Mouse (Mus musculus) lung, postnatal 4 days (tissue): ENCODE results near the gene Mafk.
A peak's percentile ranks its signal among the peaks of the same experiment; 100 is the strongest.
"Not testable (repeated sequence)": the region's sequence is repeated elsewhere in the genome, so short reads cannot be mapped to it uniquely, and the experiment has no call there.

ENCODE experiments used
- DNase-seq, 2 experiments: peaks; one replicate each; pipeline ENCODE4 v3.0.0; 2021

The Mafk gene

DNA sequence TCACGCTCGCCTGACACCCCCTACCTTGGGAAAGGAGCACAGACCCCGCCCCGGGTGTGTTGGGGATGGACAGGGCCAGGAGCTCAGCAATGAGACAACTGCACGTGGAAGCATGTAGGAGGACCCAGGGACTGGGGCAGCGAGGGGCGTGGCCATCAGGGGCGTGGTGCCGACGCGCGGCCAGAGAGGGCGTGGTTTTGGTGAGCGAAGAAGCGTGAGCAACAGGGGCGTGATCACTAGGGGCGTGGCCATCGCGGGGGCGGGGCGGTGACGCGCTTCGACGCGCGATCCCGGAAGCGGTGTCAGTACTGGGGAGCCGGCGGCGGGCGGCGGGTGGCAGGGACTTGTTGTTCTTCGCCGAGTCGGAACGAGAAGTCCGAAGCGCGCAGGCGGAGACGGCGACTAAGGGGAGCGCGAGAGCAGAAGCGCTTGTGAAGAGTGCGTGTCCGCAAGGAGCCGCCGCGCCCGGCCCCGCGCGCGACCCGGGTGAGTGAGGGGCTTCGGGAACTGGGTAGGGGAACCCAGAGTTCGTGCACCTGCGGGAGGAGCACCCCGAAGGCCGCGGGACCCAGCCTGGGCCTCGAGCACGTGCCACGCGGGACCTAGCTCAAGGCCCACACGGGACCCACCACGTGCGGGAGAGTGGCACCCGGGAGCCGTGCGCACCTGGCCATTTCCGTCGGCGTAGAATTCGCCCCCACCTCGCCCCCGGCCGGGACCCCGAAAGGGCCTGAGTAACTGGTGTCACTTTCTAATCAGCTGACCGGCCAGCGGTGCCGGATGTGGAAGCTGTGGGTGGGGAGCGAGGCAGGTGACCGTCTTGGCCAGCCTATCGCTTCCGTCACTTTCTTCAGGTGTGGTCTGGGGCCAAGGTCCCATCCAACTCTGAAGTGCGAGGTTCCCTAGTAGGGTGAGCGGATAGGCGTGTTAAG lies at the start of gene Mafk:
TSS of gene Mafk (plus strand) at position 287 of the 932 bp plus-strand sequence.
- DNase-seq: peak; percentile 98 to 99

DNA sequence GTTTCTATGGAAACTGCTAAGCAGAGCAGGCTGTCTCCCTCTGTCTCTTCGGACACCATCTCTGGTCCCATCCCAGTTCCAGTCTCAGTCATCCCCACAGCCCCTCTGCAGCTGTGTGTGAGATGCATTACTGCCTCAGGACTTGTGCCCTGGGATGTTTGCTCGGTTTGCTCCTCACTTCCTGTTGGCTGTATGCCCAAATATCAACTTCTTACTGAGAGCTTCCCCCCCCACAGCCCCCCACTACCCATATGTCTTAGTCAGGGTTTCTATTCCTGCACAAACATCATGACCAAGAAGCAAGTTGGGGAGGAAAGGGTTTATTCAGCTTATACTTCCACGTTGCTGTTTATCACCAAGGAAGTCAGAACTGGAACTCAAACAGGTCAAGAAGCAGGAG lies 48.7 kb upstream of the Mafk start:
- not testable (repeated sequence) for DNase-seq

DNA sequence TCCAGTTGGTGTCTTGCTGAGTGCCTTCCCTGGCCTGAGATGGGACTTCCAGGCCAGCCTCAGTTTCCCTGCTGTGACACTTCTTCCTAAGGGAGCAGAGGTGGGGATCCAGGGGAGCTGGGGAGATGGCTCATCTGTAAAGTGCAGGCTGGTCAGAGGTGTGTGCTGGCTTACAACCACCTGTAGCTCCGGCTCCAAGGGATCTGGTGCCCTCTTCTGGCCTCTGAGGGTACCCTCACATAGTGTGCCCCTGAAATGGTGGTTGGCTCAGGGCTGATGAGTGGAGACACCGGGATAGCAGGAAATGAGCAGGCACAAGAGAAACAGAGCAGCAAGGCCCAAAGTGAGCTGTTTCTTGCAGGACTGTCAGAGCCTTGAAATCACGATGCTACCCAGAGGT lies 45.5 kb upstream of the Mafk start:
- peak; percentile 57 to 71 for DNase-seq

DNA sequence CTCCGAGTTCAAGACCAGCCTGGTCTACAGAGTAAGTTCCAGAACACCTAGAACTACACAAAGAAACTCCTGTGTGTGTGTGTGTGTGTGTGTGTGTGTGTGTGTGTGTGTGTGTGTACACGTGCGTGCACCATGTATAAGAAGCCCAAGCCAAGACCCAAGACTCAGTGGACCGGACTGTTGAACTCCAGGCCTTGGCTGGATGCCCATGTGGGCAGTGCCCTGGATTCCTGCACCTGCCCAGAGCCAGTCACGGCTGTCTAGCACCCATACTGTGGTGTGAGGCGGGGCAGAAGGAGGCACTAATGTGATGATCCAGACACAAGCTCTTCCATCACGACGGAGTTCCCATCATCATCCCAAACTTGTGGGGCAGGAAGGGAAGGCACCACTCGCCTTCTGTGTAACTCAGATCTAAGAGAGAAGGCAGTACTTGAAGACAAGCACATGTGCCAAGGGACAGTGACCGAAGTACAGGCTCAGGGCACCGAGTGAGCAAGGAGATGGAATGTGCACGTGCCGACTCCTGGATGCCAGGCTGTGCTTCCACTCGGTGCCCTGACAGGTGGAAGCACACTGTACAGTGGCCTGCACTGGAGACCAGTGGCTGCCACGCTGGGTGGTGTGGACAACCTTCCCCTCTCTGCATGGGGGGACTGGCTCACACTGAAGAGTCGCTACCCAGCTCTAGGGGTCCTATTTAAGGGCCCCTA lies 41.7 kb upstream of the Mafk start:
- peak in 1 of 2 experiments; percentile 32 for DNase-seq

DNA sequence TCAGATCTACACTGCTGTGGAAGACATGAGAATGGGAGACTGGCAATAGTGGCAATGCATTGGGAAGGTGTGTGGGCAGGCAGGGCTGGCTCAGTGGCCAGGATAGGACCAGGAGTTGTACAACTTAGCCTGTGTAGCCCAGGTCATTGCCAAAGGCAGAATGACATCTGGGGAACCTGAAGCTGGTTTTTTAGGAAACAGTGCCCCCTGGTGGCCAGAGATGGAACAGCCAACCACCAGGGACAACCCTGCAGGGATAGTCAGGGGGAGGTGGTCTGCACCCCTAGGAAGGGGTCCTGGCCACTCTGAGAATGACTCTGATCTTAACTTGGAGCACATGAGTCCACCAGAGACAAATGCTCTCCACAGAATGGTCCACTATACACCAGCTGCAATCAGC lies 40.8 kb upstream of the Mafk start:
- peak; percentile 45 to 77 for DNase-seq

DNA sequence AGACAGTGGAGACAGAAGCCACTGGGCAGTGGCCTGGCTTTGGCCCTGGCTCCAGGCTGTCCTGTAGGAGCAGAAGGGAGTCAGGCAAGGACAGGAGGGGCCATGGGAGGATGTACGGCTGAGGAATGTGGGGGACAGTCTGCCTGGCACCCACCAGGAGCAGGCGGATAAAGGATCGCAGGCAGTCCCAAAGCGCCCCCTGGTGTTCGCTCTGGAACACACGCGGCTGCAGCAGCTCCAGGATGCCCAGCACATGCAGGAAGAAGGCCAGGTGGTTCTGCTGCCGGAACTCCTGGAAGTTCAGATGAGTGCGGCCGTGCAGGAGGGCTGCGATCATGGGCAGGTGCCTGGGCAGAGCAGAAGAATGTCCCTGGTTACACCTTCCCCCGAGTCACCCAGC lies 36.6 kb upstream of the Mafk start:
- peak; percentile 50 to 58 for DNase-seq

DNA sequence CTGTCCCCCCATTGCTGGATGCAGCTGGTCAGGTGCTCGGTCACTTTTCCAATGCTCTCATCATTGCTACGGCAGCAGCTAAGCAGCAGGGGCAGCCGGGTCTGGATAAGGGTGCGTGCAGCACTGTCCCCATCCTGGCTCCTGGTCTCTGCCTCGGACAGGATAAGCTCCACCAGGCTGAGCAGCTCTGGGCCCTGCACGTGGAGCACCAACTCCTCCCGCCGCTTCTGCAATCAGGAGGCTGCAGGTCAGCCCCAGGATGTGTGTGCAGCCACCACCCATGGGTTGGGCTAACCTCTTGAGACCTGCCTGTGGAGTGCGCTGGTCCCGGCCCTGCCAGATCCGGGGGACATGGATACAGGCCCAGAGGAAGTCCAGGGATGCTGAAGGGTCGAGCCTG lies 35.2 kb upstream of the Mafk start:
- DNase-seq: no peak

DNA sequence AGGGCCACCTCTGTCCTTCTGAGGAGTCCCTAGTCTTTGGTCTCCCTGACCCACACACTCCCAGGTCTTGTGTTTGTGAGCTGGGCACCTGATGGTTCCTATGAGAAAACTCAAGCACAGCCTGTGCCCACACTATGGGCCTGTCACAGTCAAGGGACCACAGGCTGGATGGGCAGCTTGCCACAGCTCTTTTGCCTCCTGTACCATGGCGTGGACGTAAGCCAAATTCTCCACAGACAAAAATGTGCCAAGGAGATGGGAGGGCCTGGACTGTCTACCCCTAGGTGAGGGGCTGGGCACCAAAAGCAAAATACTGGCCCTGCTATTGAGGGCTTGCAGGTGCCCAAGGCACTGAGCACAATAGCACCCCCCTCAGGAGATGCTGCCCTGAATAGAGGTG lies 34.7 kb upstream of the Mafk start:
- no peak for DNase-seq

DNA sequence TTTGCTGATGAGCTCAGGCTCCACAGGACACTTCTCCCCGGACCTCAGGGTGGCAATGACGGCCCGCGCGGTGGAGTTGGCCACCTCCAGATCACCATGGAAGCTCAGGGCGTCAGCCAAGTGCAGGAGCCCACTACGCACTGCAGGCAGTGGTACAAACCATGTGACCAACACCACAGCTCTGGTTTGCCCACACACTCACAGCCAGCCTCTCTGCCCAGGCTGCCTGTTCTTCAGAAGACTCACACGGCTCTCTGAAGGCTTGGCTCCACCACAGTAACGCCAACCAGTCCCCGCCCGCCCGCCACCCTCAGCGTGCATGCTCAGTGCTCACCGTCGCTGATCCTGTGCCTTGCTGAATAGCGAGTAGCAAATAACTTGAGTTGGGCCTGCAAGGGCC lies 33.2 kb upstream of the Mafk start:
- no peak for DNase-seq

DNA sequence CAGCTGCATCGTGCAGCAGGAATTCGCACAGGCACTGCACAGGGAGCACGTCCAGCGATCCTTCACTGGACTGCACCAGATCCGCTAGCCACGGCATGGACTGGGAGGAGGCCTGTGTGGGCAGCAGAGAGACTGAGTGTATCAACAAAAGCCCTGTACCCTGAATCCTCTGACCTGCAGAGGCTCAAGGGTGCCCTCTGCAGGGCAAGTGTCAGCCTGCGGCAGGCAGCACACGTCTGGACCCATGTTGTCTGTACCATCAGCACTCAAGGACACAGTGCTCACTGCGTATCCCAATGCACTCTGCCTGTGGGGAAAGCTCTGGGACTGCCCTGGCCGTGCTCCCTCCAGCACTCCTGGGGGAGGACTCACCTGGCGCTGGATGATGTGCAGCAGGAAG lies 27.0 kb upstream of the Mafk start:
- DNase-seq: no peak

DNA sequence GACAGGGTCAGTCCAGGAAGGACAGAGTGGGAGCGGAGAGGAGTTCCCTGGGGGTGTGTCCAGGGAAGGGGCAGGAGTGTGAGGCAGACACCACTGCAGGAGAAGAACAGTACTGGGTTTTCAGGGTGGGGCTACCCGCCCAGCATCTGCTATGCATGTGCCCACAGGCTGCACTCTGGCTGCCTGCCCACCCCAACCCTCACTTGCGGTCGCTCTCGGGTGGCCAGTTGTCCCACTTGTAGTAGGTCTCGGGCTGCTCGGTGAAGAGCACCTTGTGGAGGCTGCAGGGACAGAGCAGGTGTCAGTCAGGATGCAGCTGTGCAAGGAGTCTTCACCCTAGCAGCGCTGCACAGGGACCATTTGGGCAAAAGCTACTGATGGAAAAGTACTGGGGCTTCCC lies 23.1 kb upstream of the Mafk start:
- no peak for DNase-seq

DNA sequence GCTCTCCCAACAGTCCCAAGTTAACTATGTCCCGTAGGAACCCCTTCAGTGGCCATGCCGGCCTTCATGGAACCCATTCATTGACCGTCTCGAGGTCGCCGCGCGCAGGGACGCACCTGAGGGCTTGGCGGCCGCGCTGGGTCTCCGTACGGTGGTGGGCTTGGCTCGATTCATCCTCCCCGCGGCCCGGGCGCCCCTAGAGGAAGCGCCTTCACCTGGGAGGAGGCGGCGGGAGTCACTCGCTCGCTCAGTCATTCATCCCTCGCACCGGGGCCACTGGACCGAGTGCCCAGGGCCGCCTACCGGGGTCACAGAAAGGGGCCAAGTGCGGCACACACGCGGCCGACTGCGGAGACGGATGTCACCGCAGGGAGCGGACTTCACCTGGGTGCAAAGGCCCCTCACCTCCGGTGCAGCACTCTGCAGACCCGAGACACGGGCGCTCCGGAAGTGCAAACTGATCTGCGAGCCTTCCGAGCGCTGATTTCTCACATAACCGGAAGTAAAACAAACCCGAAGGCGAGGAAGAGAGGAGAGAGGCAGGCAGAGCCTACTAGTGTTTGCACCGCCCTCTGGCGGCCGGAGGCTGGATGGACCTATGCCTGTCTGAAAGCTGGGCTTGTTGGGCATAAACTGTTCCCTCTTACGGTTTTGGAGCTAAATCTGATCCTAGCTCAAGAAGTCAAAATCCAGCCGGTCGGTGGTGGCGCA lies 15.9 kb upstream of the Mafk start, which contains the start of gene Ints1:
TSS of gene Ints1 (minus strand) at position 459 of the 711 bp plus-strand sequence.
- DNase-seq: peak; percentile 94 to 96

DNA sequence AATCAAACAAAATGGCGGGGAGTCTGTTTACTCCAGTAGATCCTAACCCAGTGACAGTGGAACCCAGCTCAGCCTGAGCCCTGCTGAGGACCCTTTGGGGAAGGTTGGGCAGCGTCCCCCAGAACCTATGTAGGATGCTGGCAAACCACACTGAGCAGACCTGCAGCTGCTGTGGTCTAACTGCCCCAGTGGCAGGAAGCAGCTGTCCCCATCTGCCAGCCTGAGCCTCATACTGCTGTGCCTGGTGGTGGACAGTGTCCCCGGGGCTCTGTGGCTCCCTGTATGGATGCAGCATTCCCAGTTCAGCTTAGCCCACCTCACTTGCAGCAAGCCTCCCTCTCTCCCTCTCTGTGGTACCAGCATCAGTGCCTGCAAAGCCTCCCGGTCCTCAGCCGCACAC lies 14.3 kb upstream of the Mafk start:
- peak in 1 of 2 experiments; percentile 24 for DNase-seq

DNA sequence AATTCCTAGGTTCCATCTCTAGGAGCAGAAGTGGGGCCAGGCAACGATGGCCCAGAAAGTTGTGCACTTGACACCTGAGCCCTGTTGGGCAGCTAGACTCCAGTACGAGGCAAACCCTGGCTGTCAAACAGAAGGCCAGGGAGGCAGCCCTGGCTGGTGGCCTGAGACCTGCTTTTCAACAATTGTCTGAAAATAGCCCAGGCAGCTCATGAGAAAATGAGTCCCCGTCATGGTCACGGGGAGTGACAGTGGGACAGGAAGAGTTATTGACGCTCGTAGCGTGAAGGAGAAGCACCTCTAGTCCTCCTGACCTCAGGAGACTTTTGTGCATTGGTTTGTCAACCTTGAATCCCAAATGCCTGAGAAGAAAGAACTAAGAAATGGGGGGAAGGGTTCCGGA lies 9.9 kb upstream of the Mafk start:
- DNase-seq: peak in 1 of 2 experiments; percentile 22

DNA sequence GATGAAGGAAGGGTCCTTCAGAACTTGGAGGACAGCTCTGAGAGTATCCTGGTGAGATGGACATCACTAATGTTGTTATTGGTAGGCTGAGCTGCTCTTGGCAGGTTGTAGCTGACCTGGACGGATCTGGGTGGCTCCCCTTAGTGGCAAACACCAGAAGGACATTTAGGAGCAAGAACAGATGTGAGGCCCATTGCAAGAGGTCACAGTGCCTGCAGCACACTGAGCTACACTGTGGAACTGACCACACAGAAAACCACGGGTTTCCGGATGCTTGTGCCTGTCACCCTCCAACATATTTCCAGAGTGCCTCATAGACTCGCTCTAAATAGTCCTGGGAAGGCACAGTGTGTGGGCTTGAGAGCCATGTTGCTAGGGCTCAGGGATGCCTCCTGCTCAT lies 1.8 kb upstream of the Mafk start:
- DNase-seq: no peak

DNA sequence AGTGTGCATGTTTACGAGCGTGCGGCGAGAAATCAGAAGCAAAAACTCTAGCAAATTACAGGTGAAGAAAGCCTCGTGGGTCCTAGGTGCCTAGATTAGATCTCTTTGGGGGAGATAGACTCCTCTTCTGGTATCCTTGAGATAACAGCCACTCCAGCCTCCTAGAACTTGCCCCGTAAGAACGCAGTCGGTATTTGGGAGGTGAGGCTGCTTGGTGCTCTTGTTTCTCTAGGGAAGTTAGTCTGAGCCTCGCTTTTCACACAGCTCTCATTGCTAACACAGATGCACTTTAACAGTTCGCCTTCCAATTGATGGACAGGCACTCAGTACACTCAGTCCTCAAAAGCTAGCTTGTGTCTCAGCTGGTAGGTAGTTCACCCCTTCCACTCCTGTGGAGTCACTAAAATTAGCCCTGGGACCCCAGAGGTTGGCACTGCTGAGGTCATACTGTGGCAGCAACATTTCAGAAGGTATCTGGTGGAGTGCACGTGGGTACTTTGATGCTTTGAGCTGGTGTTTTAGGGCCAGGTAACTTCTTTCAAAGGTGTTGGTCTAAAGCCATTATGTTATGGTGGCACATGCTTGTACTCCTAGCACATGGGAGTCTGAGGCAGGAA lies 954 bp downstream of the Mafk start:
- no peak for DNase-seq

DNA sequence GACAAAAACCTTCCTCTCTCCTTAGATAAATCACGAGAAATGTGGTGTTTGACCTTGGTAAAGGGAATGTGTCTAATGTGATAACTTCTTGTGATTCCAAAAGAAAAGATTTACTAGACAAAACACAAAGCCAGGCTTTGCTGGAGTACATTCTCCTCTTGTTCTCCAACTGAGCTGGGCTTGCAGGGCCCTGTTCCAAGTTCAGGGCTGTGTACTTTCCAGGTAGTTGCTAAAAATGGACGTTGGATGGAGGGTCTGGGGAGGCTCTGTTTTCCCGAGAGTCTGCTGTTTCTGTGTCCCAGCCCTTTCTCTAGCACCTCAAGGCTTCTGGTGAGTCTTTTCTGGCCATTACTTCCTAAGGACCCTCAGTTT lies 1.6 kb downstream of the Mafk start:
- DNase-seq: no peak

DNA sequence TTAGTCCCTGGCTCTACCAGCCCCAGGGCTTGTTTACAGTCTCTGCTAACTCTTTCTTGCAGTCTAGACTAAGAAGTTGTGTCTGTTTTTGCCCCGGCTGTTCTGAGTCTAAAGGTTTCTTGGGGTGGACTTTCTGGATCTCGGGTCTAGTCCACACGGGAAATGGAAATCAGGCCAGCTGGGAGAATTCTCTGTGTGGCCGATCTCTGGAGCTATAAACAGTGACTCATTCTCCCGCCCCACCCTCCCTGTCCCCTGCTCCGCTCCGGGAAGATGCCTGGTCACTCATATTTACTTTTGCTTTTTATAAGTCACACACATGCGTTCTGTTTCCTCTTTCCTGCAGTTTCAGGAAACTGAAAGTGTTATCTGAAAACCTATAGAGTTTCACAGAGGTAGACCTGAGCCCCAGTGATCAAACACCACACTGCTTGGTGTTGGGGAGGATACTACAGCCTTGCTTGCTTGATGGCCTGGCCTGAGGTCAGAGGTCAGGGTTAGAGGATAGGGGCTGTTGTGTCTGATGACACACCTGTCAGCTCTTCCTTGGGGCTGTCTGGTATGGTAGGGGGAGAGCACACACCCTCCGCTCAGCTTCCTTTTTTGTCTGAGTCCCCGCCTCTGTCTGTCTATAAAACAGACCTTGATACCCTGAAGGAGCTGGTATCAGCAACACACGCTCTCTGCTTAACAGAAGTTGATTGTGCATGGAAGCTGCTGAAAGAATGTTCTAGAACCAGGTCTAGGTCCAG lies 2.2 kb downstream of the Mafk start:
- peak; percentile 41 to 42 for DNase-seq

DNA sequence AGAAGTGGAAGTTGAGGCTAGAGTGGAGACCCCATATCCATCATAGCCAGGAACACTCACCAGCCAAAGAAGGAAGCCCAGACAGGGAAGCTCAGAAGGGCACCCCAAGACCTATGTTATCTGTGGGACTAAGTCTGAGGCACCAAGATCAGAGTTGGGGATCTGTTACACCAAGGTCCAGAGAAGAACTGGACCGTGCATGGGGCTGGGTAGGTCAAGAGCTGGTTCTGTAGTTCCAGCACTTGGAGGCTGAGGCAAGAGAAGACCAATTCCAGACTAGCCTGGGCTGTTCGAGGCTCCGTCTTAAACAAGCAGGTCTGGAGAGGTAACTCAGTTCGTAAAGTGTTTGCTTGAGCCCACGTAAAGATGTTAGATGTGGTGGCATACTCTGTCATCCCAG lies 2.8 kb downstream of the Mafk start:
- DNase-seq: no peak

DNA sequence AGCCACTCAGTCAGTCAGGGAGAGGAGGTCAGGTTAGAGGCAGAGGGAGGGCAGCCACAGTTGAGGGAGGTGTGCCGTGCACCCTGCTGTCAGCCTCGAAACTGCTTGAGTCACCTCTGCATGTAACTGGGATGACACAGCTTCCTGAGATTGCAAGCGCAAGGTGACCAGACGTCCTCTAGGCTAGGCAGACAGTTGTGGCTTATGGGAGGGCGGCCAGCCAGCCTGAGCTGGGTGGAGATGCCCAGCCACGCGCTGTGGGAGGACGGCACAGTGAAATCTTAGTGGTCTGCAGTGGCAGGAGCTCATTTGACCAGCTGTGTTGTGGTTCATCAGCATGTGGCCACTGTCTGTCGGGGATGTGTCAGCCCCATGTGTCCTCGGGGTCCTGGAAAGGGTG lies 3.6 kb downstream of the Mafk start:
- DNase-seq: peak; percentile 36 to 42

DNA sequence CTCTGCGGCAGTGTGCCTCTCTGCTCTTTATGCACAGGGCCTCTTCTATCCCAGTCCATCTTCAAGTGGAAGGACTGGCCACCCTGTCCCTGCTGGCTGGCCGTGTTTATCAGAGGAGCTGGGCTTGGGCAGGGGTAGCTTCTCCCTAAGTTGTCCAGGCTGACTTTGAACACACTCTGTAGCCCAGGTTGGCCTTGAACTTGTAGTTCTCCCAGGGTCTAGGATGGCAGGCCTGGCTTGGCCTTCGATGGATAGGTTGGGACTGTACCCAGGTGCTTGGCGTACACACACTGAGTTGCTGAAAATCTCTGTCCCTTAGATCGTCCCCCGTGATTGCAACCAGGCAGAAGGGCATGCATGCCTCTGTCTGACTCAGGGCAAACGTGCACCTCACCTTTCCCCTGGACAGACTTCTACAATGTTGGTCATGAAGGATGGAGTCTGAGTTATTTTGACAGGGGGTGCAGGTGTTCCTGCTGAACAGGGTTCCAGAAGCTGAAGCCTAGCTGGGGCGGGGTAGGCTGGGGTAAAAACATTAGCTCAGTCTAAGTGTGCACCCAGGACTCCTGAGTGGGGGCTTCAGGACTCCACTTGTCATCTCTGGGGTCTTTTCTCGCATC lies 4.8 kb downstream of the Mafk start:
- peak in 1 of 2 experiments; percentile 23 for DNase-seq

DNA sequence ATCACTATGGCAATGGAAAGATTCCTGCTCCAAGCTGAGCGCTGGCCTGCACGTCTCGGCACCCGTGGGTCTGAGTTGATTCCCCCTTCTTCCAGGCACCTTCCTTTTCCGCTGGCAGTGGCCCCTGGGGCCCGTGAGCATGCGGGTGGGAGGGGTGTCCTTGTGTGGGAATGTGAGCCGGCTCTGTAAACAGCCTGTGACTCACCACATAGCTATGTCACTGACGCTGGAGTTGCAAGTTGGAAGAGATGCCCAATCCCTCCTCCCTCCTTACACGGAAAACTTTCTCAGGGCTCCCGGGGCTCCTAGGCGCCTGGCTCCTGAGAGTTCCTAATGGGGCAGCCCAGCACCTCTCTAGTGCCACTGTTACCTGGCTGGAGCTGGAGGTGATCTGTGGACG lies 5.6 kb downstream of the Mafk start:
- DNase-seq: peak; percentile 90 to 94
